ENCODE assay signal across 8 mouse cellular contexts in genomic region chr16:12076270-12076669, GRCm38 (mm10).
DNase-seq lines count a peak whose midpoint lies in the region; ATAC-seq and TF ChIP-seq lines count a peak whose summit lies in the region.

No protein-coding gene starts in this region.

- peaks cover 9% of the 10 kb centered on the region for H3K4me1 ChIP-seq in forebrain, postnatal 0 days (ENCODE audit: insufficient read depth)
- no peaks in the 10 kb centered on the region for H3K4me1 ChIP-seq in midbrain, postnatal 0 days (ENCODE audit: insufficient read depth, low read length)

- no peak overlapping the region for H3K4me3 ChIP-seq in forebrain, postnatal 0 days (ENCODE audit: low read depth, low read length)
- no peak overlapping the region for H3K4me3 ChIP-seq in midbrain, postnatal 0 days (ENCODE audit: low read depth, low read length)

- H3K9me3 ChIP-seq in forebrain, postnatal 0 days (ENCODE audit: low read length), result no peaks in the 10 kb centered on the region
- no peaks in the 10 kb centered on the region for H3K9me3 ChIP-seq in midbrain, postnatal 0 days (ENCODE audit: low read length)

- intact Hi-C loops in left cerebral cortex, postnatal 10 days (cut with DNase I), result no loop called here

- H3K27ac ChIP-seq in forebrain, postnatal 0 days (ENCODE audit: low read depth, low read length), result peak overlapping the region; percentile 15; the same call in 1 of the 2 replicates
- 0 out of 2 replicates have a peak overlapping the region, but pooled peaks have one; percentile 34 for H3K27ac ChIP-seq in midbrain, postnatal 0 days (ENCODE audit: low read depth, low read length)

- ATAC-seq in forebrain, postnatal 0 days, result peak; percentile 87
- ATAC-seq in midbrain, postnatal 0 days (ENCODE audit: low FRiP score), result peak; percentile 47; the same call in 1 of the 2 replicates
- no peak for ATAC-seq in activated CD4-positive, CD25-positive, alpha-beta regulatory T cell, adult 4 months
- ATAC-seq in monocyte, adult 5-6 weeks (replicated peaks; ENCODE audit: insufficient number of reproducible peaks, low FRiP score, low TSS enrichment, poor library complexity, severe bottlenecking), result no peak

- DNase-seq in left cerebral cortex, postnatal 10 days (ENCODE audit: extremely low spot score in 1 of 2, low spot score in 2 of 2), result peak; percentile 23 to 45
- DNase-seq in left cerebral cortex, adult 11 months (ENCODE audit: low spot score), result no peak
- peak; percentile 68 for DNase-seq in adrenal gland, postnatal 25 days
- DNase-seq in forebrain, postnatal 0 days, result peak; percentile 66
- peak; percentile 73 for DNase-seq in midbrain, postnatal 0 days (ENCODE audit: low spot score)
- no peak for DNase-seq in gastrocnemius, adult 8-10 months (ENCODE audit: low spot score in 2 of 2)

- H3K27me3 ChIP-seq in forebrain, postnatal 0 days (ENCODE audit: insufficient read depth, low read length), result no peaks in the 10 kb centered on the region
- no peaks in the 10 kb centered on the region for H3K27me3 ChIP-seq in midbrain, postnatal 0 days (ENCODE audit: insufficient read depth, low read length)

- no peaks in the 10 kb centered on the region for H3K36me3 ChIP-seq in forebrain, postnatal 0 days (ENCODE audit: insufficient read depth)
- no peaks in the 10 kb centered on the region for H3K36me3 ChIP-seq in midbrain, postnatal 0 days (ENCODE audit: insufficient read depth, low read length)

- no peak overlapping the region for H3K4me2 ChIP-seq in forebrain, postnatal 0 days (ENCODE audit: low read depth)
- H3K4me2 ChIP-seq in midbrain, postnatal 0 days (ENCODE audit: low read depth, low read length, poor library complexity, severe bottlenecking), result no peak overlapping the region

- TF ChIP-seq CTCF in forebrain, postnatal 0 days (IDR thresholded peaks at IDR 0.05; ENCODE audit: low read depth), result no peak
- TF ChIP-seq CTCF in midbrain, postnatal 0 days (IDR thresholded peaks at IDR 0.05), result no peak

- 15% methylated on average over 3 of the region's 3 CpGs for WGBS in forebrain, postnatal 0 days
- WGBS in midbrain, postnatal 0 days, result 38% methylated on average over 3 of the region's 3 CpGs

- no peak overlapping the region for H3K9ac ChIP-seq in forebrain, postnatal 0 days
- H3K9ac ChIP-seq in midbrain, postnatal 0 days (replicated peaks; ENCODE audit: low read length, poor library complexity, severe bottlenecking), result no peak overlapping the region

Comparison
In these comparisons a context has a peak if more than half of its experiments do, and no peak if none do; other contexts are left out.
1. DNase-seq: peak in left cerebral cortex, postnatal 10 days (2 of 2), adrenal gland, postnatal 25 days (single experiment), forebrain, postnatal 0 days (single experiment) and midbrain, postnatal 0 days (single experiment); none in left cerebral cortex, adult 11 months (single experiment) and gastrocnemius, adult 8-10 months (0 of 2).
2. ATAC-seq: peak in forebrain, postnatal 0 days (single experiment) and midbrain, postnatal 0 days (single experiment); none in activated CD4-positive, CD25-positive, alpha-beta regulatory T cell, adult 4 months (single experiment) and monocyte, adult 5-6 weeks (single experiment).